Mouse (Mus musculus): ENCODE data around the gene Hsd17b13.

DNA sequence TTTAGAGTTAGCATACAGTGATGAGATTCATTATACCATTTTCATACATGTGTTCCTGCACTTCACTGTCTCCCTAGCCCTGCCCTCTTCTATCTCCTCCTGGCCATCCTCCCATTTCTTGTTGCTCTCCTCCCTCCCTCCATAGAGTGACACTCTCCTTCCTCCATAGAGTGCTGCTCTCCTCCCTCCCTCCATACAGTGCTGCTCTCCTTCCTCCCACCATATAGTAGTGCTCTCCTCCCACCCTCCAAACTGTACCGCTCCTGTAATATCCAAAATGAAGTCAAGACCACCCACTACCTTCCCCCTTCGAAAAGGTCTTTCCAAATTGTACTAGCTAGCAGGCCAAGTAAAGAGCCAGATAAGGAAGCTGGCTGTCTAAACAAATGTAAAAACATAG is 53.5 kb downstream of the Hsd17b13 start:
- no peak for TF ChIP-seq CTCF (IDR thresholded peaks at IDR 0.05; ENCODE audit: extremely low read depth, insufficient read length, insufficient replicate concordance, low read depth, low read length)
- TF ChIP-seq POLR2A (IDR thresholded peaks at IDR 0.05; ENCODE audit: low read depth, low read length): no peak

Measured in small intestine, adult 2 months (tissue).